Mouse (Mus musculus): ENCODE results near the gene Phgr1. TPM values are rescaled to one million over a fixed set of nuclear protein-coding genes. Genes with fewer than 3 reads are reported as not detected.

Phgr1 gene
- total and polyA plus RNA-seq, 2 experiments = 1.6 TPM; not detected in 1

GRCm38 (mm10) chr2:118760311-118761025 is 12.1 kb upstream of the Phgr1 start:
- Histone ChIP-seq H3K4me3 (ENCODE audit: insufficient read depth, low read depth, low read length) (no peak overlapping the region), H3K27ac (replicated peaks; ENCODE audit: insufficient read depth, low read depth, low read length) (no peak overlapping the region), H3K4me1 (ENCODE audit: control insufficient read depth, insufficient read depth, low read length) (peaks cover 10% of the 10 kb centered on the region), H3K36me3 (ENCODE audit: control insufficient read depth, insufficient read depth, low read length) (no peaks in the 10 kb centered on the region), H3K27me3 (ENCODE audit: control insufficient read depth, insufficient read depth, low read length) (no peaks in the 10 kb centered on the region), H3K79me2 (ENCODE audit: control insufficient read depth, insufficient read depth, low read length) (no peaks in the 10 kb centered on the region), H3K9ac (ENCODE audit: low read depth, low read length) (no peak overlapping the region)
- no peak for TF ChIP-seq CTCF (IDR thresholded peaks at IDR 0.05; ENCODE audit: low read depth, low read length)
- no peak for TF ChIP-seq POLR2A (IDR thresholded peaks at IDR 0.05; ENCODE audit: extremely low read depth, insufficient read depth, low read length)
- DNase-seq (ENCODE audit: extremely low read depth, low read depth, low spot score) = no peak
- whole genome bisulfite sequencing = 88% methylated on average over 11 of the region's 11 CpGs

- Histone ChIP-seq H3K4me3 (ENCODE audit: insufficient read depth, low read depth, low read length) (peak overlapping the region; percentile 30; the same call in 1 of the 2 replicates), H3K27ac (replicated peaks; ENCODE audit: insufficient read depth, low read depth, low read length) (peak overlapping the region; percentile 71; the same call in 1 of the 2 replicates), H3K4me1 (ENCODE audit: control insufficient read depth, insufficient read depth, low read length) (peaks cover 10% of the 10 kb centered on the region), H3K36me3 (ENCODE audit: control insufficient read depth, insufficient read depth, low read length) (no peaks in the 10 kb centered on the region), H3K27me3 (ENCODE audit: control insufficient read depth, insufficient read depth, low read length) (no peaks in the 10 kb centered on the region), H3K9ac (ENCODE audit: low read depth, low read length) (peak overlapping the region; percentile 70), H3K79me2 (ENCODE audit: control insufficient read depth, insufficient read depth, low read length) (no peaks in the 10 kb centered on the region)
- TF ChIP-seq CTCF (IDR thresholded peaks at IDR 0.05; ENCODE audit: low read depth, low read length) (peak; percentile 27; the same call in 1 of the 2 replicates), POLR2A (IDR thresholded peaks at IDR 0.05; ENCODE audit: extremely low read depth, insufficient read depth, low read length) (no peak)
- no peak for DNase-seq (ENCODE audit: extremely low read depth, low read depth, low spot score)
- 85% methylated on average over 12 of the region's 12 CpGs for WGBS
Measured at GRCm38 (mm10) chr2:118761358-118761757, 11.2 kb upstream of the Phgr1 start.

DNA sequence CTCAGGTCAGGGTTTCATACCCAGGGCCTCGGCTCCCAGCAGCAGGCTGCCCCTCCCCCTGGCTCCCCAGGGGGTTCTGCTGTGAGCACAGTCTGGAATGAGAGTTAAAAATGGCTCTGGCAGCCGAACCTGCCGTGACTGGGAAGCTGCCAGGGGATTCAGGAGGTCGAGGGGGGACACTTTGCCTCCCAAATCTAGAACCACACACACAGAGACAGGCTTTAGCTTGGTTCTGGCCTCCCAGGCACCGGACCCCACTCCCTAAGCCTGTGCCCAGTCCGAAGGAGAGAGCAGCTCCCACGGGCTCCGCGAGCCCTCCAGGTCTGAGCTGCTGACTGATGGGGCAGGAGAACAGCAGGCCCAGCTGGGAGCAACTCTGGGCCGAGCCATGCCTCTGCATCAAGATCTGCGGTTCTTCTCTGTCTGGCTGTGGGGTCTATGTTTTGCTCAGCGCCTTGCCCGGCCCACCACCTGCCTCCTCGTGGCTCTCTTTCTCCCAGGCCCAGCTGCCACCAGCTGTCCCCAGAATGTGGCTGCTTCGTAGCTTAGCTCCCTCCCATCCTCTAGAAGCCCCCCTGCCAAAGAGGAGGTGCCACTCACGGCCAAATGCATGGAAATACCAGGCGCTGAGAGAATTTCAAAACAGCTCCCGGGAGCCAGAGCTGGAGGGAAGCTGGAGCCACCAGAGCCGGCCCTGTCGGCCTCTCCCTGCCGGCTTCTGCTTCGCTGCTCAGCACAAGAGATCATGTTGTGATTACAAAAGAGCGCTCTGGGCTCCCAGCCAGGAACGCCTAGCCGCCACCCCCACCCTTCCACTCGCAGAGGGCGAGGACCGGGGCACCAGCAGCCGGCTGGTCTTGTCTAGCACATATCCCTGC is 10.4 kb upstream of the Phgr1 start, which contains the start of gene Ccdc9b:
TSS of gene Ccdc9b (minus strand) at position 756 of the 878 bp plus-strand sequence.
- H3K4me1 ChIP-seq (ENCODE audit: control insufficient read depth, insufficient read depth, low read length) = peaks cover 8% of the 10 kb centered on the region
- H3K36me3 ChIP-seq (ENCODE audit: control insufficient read depth, insufficient read depth, low read length) = no peaks in the 10 kb centered on the region
- H3K27ac ChIP-seq (replicated peaks; ENCODE audit: insufficient read depth, low read depth, low read length) = peak within 1 kb of the TSS; percentile 72
- peak; percentile 74 for DNase-seq (ENCODE audit: extremely low read depth, low read depth, low spot score)
- H3K79me2 ChIP-seq (ENCODE audit: control insufficient read depth, insufficient read depth, low read length) = no peaks in the 10 kb centered on the region
- H3K9ac ChIP-seq (ENCODE audit: low read depth, low read length) = peak within 1 kb of the TSS; percentile 70
- TF ChIP-seq CTCF (IDR thresholded peaks at IDR 0.05; ENCODE audit: low read depth, low read length) (no peak; the same call in 1 of the 2 replicates), POLR2A (IDR thresholded peaks at IDR 0.05; ENCODE audit: extremely low read depth, insufficient read depth, low read length) (no peak)
- H3K27me3 ChIP-seq (ENCODE audit: control insufficient read depth, insufficient read depth, low read length) = no peaks in the 10 kb centered on the region
- peak within 1 kb of the TSS; percentile 51 for H3K4me3 ChIP-seq (ENCODE audit: insufficient read depth, low read depth, low read length)
- WGBS = 23% methylated on average over 29 of the region's 29 CpGs

DNA sequence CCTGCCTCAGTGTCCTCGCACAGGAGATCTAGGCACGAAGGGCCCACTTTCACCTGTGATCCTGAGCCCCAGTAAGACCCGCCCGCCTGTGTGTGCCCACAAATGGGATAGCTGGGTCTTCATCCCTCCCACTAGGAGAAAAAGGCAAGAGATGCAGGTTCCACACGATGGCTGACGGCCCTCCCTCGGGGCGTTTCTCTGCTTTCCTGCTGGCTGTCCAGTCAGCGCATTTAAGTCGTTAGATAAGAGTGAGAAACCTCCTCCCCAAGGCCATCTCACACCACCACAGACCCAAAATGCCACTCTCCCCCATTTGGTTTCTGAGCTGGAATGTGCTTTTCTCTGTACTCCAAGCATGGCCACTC is 9.8 kb upstream of the Phgr1 start:
- 10% methylated on average over 10 of the region's 10 CpGs for WGBS
- Histone ChIP-seq H3K4me3 (ENCODE audit: insufficient read depth, low read depth, low read length) (peak overlapping the region; percentile 51; the same call in 1 of the 2 replicates), H3K27ac (replicated peaks; ENCODE audit: insufficient read depth, low read depth, low read length) (peak overlapping the region; percentile 72), H3K9ac (ENCODE audit: low read depth, low read length) (peak overlapping the region; percentile 60), H3K4me1 (ENCODE audit: control insufficient read depth, insufficient read depth, low read length) (peaks cover 8% of the 10 kb centered on the region), H3K36me3 (ENCODE audit: control insufficient read depth, insufficient read depth, low read length) (no peaks in the 10 kb centered on the region), H3K79me2 (ENCODE audit: control insufficient read depth, insufficient read depth, low read length) (no peaks in the 10 kb centered on the region), H3K27me3 (ENCODE audit: control insufficient read depth, insufficient read depth, low read length) (no peaks in the 10 kb centered on the region)
- TF ChIP-seq POLR2A (IDR thresholded peaks at IDR 0.05; ENCODE audit: extremely low read depth, insufficient read depth, low read length) = no peak
- no peak; the same call in 1 of the 2 replicates for TF ChIP-seq CTCF (IDR thresholded peaks at IDR 0.05; ENCODE audit: low read depth, low read length)
- DNase-seq (ENCODE audit: extremely low read depth, low read depth, low spot score) = no peak

- Histone ChIP-seq H3K4me1 (ENCODE audit: control insufficient read depth, insufficient read depth, low read length) (peaks cover 8% of the 10 kb centered on the region), H3K4me3 (ENCODE audit: insufficient read depth, low read depth, low read length) (no peak overlapping the region), H3K27ac (replicated peaks; ENCODE audit: insufficient read depth, low read depth, low read length) (peak overlapping the region; percentile 72), H3K27me3 (ENCODE audit: control insufficient read depth, insufficient read depth, low read length) (no peaks in the 10 kb centered on the region), H3K9ac (ENCODE audit: low read depth, low read length) (no peak overlapping the region), H3K79me2 (ENCODE audit: control insufficient read depth, insufficient read depth, low read length) (no peaks in the 10 kb centered on the region), H3K36me3 (ENCODE audit: control insufficient read depth, insufficient read depth, low read length) (no peaks in the 10 kb centered on the region)
- TF ChIP-seq CTCF (IDR thresholded peaks at IDR 0.05; ENCODE audit: low read depth, low read length) (no peak), POLR2A (IDR thresholded peaks at IDR 0.05; ENCODE audit: extremely low read depth, insufficient read depth, low read length) (no peak)
- 76% methylated on average over 7 of the region's 7 CpGs for WGBS
- no peak for DNase-seq (ENCODE audit: extremely low read depth, low read depth, low spot score)
Measured at GRCm38 (mm10) chr2:118763469-118763868, 9.1 kb upstream of the Phgr1 start.

Data from liver, adult 2 months (tissue).